Mouse (Mus musculus): ENCODE data around the gene Cckar. TPM values are rescaled to one million over a fixed set of nuclear protein-coding genes. Genes with fewer than 3 reads are reported as not detected.
A peak's percentile ranks its signal among the peaks of the same experiment; 100 is the strongest.

Gene Cckar
- 0.42 and 0.63 TPM in 2 replicates for polyA plus RNA-seq (2016; fragmentation: Nextera tagmentation; extraction: Ambion mirVana)

DNA sequence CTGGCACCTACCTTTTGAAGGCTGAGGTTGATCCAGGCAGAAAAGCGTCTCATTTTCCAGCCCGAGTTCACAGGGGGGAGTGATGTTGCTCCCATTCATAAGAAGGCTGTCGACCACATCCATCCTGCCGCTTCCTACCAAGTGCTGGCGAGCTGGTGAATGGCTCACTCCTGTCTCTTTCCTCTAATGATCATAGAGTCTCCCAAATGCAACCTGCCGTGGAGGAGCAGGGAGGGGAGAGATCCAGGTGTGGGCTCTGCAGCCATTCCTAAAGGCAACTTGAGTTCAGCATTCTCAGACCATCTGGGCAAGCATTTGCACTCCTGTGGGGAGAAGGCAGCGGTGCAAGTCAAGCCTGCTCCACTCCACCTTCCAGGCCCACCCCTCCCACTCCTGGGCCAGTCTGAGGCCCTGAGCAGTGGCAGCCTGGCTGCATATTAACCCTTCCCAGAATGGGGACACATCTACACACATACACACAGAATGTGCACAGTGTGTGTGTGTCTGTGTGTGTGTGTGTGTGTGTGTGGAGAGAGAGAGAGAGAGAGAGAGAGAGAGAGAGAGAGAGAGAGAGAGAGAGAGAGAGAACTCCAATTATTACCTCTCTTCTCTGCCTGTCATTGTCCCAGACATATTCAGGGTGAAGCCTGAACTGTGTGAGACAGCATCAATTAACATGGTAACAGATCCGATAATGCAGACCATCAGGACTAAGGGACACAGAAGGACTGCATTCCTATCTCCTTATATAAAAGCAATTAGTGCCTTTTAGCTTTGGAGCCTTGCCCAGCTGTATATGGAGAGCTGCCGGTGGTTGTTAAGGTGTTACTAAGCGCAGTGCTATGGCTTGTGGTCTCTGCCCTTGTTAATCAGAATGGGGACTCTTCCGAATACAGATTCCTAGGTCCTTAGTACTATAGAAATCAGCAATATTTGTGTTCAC is at the start of gene Cckar:
TSS of gene Cckar (minus strand) at position 471 of the 943 bp plus-strand sequence.
- WGBS = 37% methylated on average over 11 of the region's 11 CpGs
- ATAC-seq (ENCODE audit: insufficient number of reproducible peaks, insufficient read depth, low FRiP score, low TSS enrichment) = peak; percentile 61; the same call in 1 of the 2 replicates
- no peak within 1 kb of the TSS for H3K9ac ChIP-seq

DNA sequence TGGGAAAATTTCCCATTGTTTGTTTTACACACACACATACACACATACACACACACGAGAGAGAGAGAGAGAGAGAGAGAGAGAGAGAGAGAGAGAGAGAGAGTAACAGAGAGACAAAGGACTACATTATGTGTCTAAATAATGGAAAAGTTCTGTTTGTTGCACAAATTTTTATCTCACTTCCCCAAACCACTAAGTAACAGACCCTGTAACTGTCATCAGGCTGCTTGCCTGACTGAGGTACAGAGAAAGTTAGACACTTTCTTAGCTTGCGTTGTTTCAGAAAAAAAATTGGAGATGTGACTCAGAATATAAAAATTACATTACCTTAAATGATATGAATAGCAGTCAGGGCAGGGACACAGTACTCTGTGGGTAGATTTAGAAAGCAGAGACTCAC is 36.6 kb upstream of the Cckar start:
- H3K4me2 ChIP-seq (replicated peaks) = no peak overlapping the region
- no peaks in the 10 kb centered on the region for H3K27me3 ChIP-seq
- no peaks in the 10 kb centered on the region for H3K4me1 ChIP-seq
- no peak overlapping the region for H3K27ac ChIP-seq
- no peaks in the 10 kb centered on the region for H3K36me3 ChIP-seq
- no peaks in the 10 kb centered on the region for H3K9me3 ChIP-seq
- H3K9ac ChIP-seq = no peak overlapping the region
- 68% methylated on average over 2 of the region's 2 CpGs for WGBS
- H3K4me3 ChIP-seq = no peak overlapping the region
- ATAC-seq (ENCODE audit: insufficient number of reproducible peaks, insufficient read depth, low FRiP score, low TSS enrichment) = no peak

More for the DNA sequence above, at the start of gene Cckar:
- H3K27me3 ChIP-seq = no peaks in the 10 kb centered on the region
- no peaks in the 10 kb centered on the region for H3K9me3 ChIP-seq
- no peak within 1 kb of the TSS for H3K27ac ChIP-seq
- no peak within 1 kb of the TSS for H3K4me2 ChIP-seq (replicated peaks)
- H3K36me3 ChIP-seq = no peaks in the 10 kb centered on the region
- H3K4me3 ChIP-seq = no peak within 1 kb of the TSS
- H3K4me1 ChIP-seq = 0 out of 2 replicates have a peak, but pooled peaks cover 7% of the 10 kb centered on the region

DNA sequence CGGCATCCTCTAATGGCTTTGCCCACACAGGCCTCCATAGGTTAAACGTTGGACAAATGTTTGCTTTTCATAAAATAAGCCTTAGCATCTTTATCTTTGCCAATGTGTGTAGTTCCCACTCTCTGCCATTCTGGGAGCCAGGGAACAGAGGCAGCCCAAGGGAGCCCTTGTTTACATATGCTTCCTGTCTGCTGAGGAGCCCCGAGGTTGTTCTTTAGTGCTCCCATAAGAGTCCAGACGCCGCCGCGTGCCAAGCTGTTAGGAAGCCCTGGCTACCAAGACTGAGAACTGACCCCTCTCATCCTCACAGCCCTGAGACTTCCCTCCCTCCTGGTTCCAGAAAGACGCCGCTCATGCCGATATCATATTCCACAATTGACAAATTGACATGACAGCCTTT is 25.4 kb upstream of the Cckar start:
- Histone ChIP-seq H3K4me3 (no peak overlapping the region), H3K9me3 (no peaks in the 10 kb centered on the region), H3K27ac (no peak overlapping the region), H3K36me3 (no peaks in the 10 kb centered on the region), H3K4me1 (no peaks in the 10 kb centered on the region), H3K9ac (no peak overlapping the region), H3K27me3 (no peaks in the 10 kb centered on the region), H3K4me2 (replicated peaks) (no peak overlapping the region)
- WGBS = 61% methylated on average over 10 of the region's 10 CpGs
- no peak for ATAC-seq (ENCODE audit: insufficient number of reproducible peaks, insufficient read depth, low FRiP score, low TSS enrichment)

DNA sequence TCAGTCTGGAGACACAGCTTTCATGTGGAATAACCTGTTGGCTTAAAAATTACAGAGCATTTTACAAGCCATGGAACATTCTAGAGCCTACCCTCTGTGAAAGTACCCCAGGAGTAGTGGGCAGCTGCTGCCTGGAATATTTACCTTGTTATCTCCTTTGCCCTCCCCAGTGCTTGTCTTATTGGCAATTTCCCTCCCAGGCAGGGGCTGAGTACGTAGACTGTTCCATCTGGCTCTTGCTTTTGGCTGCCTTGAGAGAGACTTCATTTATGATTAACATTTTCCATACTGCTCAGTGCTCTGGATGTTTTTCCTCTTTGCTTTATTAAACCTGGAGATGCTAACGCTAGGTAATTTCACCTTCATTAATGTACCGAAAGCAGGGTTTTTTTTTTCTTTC is 20.1 kb upstream of the Cckar start:
- no peaks in the 10 kb centered on the region for H3K27me3 ChIP-seq
- WGBS = 66% methylated on average over 3 of the region's 3 CpGs
- H3K36me3 ChIP-seq = no peaks in the 10 kb centered on the region
- H3K9ac ChIP-seq = no peak overlapping the region
- no peaks in the 10 kb centered on the region for H3K9me3 ChIP-seq
- H3K4me1 ChIP-seq = no peaks in the 10 kb centered on the region
- no peak overlapping the region for H3K27ac ChIP-seq
- no peak for ATAC-seq (ENCODE audit: insufficient number of reproducible peaks, insufficient read depth, low FRiP score, low TSS enrichment)
- H3K4me3 ChIP-seq = no peak overlapping the region
- no peak overlapping the region for H3K4me2 ChIP-seq (replicated peaks)

- Histone ChIP-seq H3K36me3 (no peaks in the 10 kb centered on the region), H3K27me3 (no peaks in the 10 kb centered on the region), H3K4me1 (no peaks in the 10 kb centered on the region), H3K27ac (no peak overlapping the region), H3K9me3 (no peaks in the 10 kb centered on the region), H3K9ac (no peak overlapping the region), H3K4me3 (no peak overlapping the region), H3K4me2 (replicated peaks) (no peak overlapping the region)
- ATAC-seq (ENCODE audit: insufficient number of reproducible peaks, insufficient read depth, low FRiP score, low TSS enrichment) = no peak
- 87% methylated on average over 5 of the region's 5 CpGs for WGBS
Observed at GRCm38 (mm10) chr5:53726011-53726410, 18.5 kb upstream of the Cckar start.

DNA sequence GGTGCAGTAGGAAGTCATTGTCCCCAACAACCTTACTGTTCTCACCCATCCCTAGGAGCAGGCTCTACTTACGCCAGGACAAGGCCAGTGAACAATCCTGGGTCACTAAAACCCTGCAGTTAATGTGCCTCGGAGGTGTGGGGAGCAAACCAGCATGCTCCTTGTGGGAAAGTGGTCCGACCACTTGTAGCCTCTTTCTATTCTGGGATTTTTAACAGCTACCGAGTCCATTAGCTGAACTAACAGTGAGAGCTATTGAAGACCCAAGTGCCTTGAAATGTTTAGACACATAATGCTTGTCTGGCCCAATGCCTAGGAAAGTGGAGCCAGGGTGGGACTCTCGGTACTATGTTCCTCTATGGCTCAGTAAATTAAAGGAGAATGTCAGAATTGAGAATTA is 9.0 kb upstream of the Cckar start:
- H3K9me3 ChIP-seq = no peaks in the 10 kb centered on the region
- no peaks in the 10 kb centered on the region for H3K27me3 ChIP-seq
- H3K4me3 ChIP-seq = no peak overlapping the region
- H3K4me2 ChIP-seq (replicated peaks) = no peak overlapping the region
- ATAC-seq (ENCODE audit: insufficient number of reproducible peaks, insufficient read depth, low FRiP score, low TSS enrichment) = no peak
- WGBS = 76% methylated on average over 5 of the region's 5 CpGs
- no peaks in the 10 kb centered on the region for H3K4me1 ChIP-seq
- H3K9ac ChIP-seq = no peak overlapping the region
- H3K36me3 ChIP-seq = no peaks in the 10 kb centered on the region
- H3K27ac ChIP-seq = no peak overlapping the region

- no peaks in the 10 kb centered on the region for H3K36me3 ChIP-seq
- 65% methylated on average over 9 of the region's 9 CpGs for WGBS
- H3K4me2 ChIP-seq (replicated peaks) = no peak overlapping the region
- H3K27me3 ChIP-seq = no peaks in the 10 kb centered on the region
- H3K4me3 ChIP-seq = no peak overlapping the region
- H3K9me3 ChIP-seq = no peaks in the 10 kb centered on the region
- ATAC-seq (ENCODE audit: insufficient number of reproducible peaks, insufficient read depth, low FRiP score, low TSS enrichment) = no peak
- no peak overlapping the region for H3K9ac ChIP-seq
- H3K27ac ChIP-seq = no peak overlapping the region
- H3K4me1 ChIP-seq = 0 out of 2 replicates have a peak, but pooled peaks cover 7% of the 10 kb centered on the region
Observed at GRCm38 (mm10) chr5:53711277-53711676, 3.8 kb upstream of the Cckar start.

DNA sequence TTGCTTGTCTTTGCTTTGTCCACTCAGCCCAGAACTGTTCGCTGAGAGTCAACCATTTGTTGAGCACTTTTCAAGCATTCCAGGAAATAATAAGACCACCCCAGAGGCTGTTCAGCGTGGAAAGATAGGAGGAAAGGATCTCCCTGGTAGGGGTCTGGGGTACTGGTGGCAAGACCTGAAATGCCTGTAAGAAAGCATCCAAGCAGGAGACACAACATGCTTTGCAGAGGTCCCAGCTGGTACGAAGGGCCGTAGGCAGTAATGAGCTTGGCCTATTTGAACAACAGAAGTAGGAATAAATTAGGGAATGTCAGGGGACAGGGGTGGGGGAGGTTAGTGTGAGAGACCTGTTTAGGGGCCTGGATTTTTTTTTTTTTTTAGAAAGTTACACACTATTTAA is 686 bp upstream of the Cckar start:
- Histone ChIP-seq H3K36me3 (no peaks in the 10 kb centered on the region), H3K27me3 (no peaks in the 10 kb centered on the region), H3K9me3 (no peaks in the 10 kb centered on the region), H3K4me3 (no peak overlapping the region), H3K9ac (no peak overlapping the region), H3K27ac (no peak overlapping the region), H3K4me2 (replicated peaks) (no peak overlapping the region), H3K4me1 (0 out of 2 replicates have a peak, but pooled peaks cover 7% of the 10 kb centered on the region)
- ATAC-seq (ENCODE audit: insufficient number of reproducible peaks, insufficient read depth, low FRiP score, low TSS enrichment) = no peak
- 53% methylated on average over 4 of the region's 4 CpGs for WGBS

GRCm38 (mm10) chr5:53702686-53703085 is 4.8 kb downstream of the Cckar start:
- no peak overlapping the region for H3K4me3 ChIP-seq
- H3K4me1 ChIP-seq = 0 out of 2 replicates have a peak, but pooled peaks cover 7% of the 10 kb centered on the region
- ATAC-seq (ENCODE audit: insufficient number of reproducible peaks, insufficient read depth, low FRiP score, low TSS enrichment) = no peak
- no peaks in the 10 kb centered on the region for H3K27me3 ChIP-seq
- H3K9ac ChIP-seq = no peak overlapping the region
- no peaks in the 10 kb centered on the region for H3K9me3 ChIP-seq
- H3K36me3 ChIP-seq = no peaks in the 10 kb centered on the region
- WGBS = 84% methylated on average over 14 of the region's 14 CpGs
- H3K27ac ChIP-seq = no peak overlapping the region
- no peak overlapping the region for H3K4me2 ChIP-seq (replicated peaks)

DNA sequence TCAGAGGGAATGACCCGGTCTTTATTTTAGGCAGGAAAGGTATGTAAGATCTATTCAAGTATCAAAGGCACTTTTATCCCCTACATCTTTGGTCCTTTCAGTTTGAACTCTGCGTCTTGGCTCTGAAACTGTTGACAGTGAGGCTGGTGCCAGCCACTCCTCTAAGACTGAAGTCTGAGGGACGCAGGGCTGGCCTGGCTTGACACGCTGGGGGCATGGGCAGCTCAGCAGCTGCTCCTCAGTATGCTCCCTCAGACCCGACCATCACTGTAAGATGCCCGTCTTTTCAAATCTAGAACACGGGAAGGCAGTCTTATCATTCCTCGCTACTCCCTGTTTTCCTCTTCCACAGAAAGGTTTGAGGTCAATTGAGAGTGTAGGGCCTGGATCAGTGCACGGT is 9.7 kb downstream of the Cckar start:
- no peak overlapping the region for H3K9ac ChIP-seq
- H3K9me3 ChIP-seq = no peaks in the 10 kb centered on the region
- no peak overlapping the region for H3K27ac ChIP-seq
- no peaks in the 10 kb centered on the region for H3K27me3 ChIP-seq
- H3K36me3 ChIP-seq = no peaks in the 10 kb centered on the region
- WGBS = 75% methylated on average over 9 of the region's 9 CpGs
- H3K4me3 ChIP-seq = no peak overlapping the region
- no peaks in the 10 kb centered on the region for H3K4me1 ChIP-seq
- ATAC-seq (ENCODE audit: insufficient number of reproducible peaks, insufficient read depth, low FRiP score, low TSS enrichment) = no peak
- no peak overlapping the region for H3K4me2 ChIP-seq (replicated peaks)

DNA sequence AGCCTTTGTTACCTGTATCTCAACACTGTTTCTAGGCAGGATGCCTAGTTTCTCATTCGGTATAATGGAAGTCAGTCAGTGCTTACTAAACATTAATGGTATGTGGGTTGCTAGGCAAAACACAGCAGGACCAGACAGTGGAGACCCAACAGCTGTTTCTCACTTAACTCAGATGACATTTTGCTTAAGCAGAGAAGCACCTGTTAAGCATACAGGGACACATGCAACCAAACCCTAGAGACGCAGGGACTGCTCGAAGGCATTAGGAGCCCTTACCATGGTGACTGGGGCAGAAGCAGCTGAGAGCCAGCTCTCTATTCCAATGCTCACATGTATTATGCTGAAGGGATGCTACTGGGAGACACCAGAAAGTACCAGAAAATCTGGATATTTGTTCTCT is 10.8 kb downstream of the Cckar start:
- H3K9ac ChIP-seq = no peak overlapping the region
- WGBS = 76% methylated on average over 3 of the region's 3 CpGs
- no peak overlapping the region for H3K4me3 ChIP-seq

GRCm38 (mm10) chr5:53692662-53693061 is 14.8 kb downstream of the Cckar start:
- no peaks in the 10 kb centered on the region for H3K4me1 ChIP-seq
- H3K27ac ChIP-seq = no peak overlapping the region
- no peak for ATAC-seq (ENCODE audit: insufficient number of reproducible peaks, insufficient read depth, low FRiP score, low TSS enrichment)
- H3K36me3 ChIP-seq = no peaks in the 10 kb centered on the region
- no peaks in the 10 kb centered on the region for H3K9me3 ChIP-seq
- H3K4me2 ChIP-seq (replicated peaks) = no peak overlapping the region
- no peaks in the 10 kb centered on the region for H3K27me3 ChIP-seq
- H3K4me3 ChIP-seq = no peak overlapping the region
- 89% methylated on average over 1 of the region's 1 CpGs for WGBS
- H3K9ac ChIP-seq = no peak overlapping the region

More for the DNA sequence above, 10.8 kb downstream of the Cckar start:
- H3K9me3 ChIP-seq = no peaks in the 10 kb centered on the region
- H3K27ac ChIP-seq = no peak overlapping the region
- H3K4me1 ChIP-seq = no peaks in the 10 kb centered on the region
- ATAC-seq (ENCODE audit: insufficient number of reproducible peaks, insufficient read depth, low FRiP score, low TSS enrichment) = no peak
- H3K36me3 ChIP-seq = no peaks in the 10 kb centered on the region
- no peak overlapping the region for H3K4me2 ChIP-seq (replicated peaks)
- H3K27me3 ChIP-seq = no peaks in the 10 kb centered on the region

All from embryonic facial prominence, embryonic 12.5 days (tissue).